Comparison of ENCODE assay signal across 17 mouse cellular contexts in the genomic region with DNA sequence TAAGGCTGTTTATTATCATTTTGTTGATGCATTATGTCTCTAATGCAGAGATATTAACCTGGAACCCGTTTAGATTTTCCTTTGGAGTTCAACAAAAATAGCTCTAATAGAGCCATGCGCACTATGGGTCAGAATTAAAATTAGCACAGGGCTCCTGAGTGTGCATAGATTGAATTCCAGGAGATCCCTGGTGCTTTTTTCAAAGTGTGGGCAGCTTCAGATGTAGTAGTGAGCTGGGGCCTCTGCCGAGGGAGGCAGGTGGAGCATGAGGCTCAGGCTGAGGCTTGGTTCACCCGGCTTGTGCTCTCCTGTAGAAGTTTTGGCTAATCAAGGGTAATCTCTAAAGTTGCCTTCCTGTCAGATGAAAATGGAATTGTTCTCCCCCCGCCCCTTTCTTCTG. TPM values are rescaled to one million over a fixed set of nuclear protein-coding genes. Genes with fewer than 3 reads are reported as not detected.
"Had no signal": no experiment of that assay in that cellular context is flagged by ENCODE, and none has a peak within 500 bp of the region (broad histone marks: within the 10 kb centered on the region; RNA-seq: fewer than 3 reads in every experiment).

No protein-coding gene starts in this region.

- H3K4me3 ChIP-seq: layer of hippocampus, adult 2 months; limb, embryonic 12.5 days; liver, embryonic 13.5 days; lung, embryonic 15.5 days; megakaryocyte, embryonic 14.5 days; midbrain, embryonic 15.5 days; neural tube, embryonic 12.5 days had no signal

- H3K9me3 ChIP-seq: liver, embryonic 13.5 days; lung, embryonic 15.5 days; midbrain, embryonic 15.5 days had no signal

- DNase-seq: kidney, postnatal 36 days; liver; liver, embryonic 13.5 days; liver, postnatal 0 days; lung, postnatal 14 days; thymus, adult 18-20 months; thymus, postnatal 14 days had no signal

- H3K27me3 ChIP-seq: limb, embryonic 12.5 days; liver, embryonic 13.5 days; lung, embryonic 15.5 days; megakaryocyte, embryonic 14.5 days; midbrain, embryonic 15.5 days; neural tube, embryonic 12.5 days had no signal

- H3K36me3 ChIP-seq: liver, embryonic 13.5 days; lung, embryonic 15.5 days; midbrain, embryonic 15.5 days had no signal

- H3K4me2 ChIP-seq: limb, embryonic 12.5 days; liver, embryonic 13.5 days; lung, embryonic 15.5 days; midbrain, embryonic 11.5 days; midbrain, embryonic 15.5 days; neural tube, embryonic 12.5 days had no signal

- ATAC-seq: liver, postnatal 0 days; midbrain, embryonic 15.5 days had no signal

- H3K4me1 ChIP-seq: liver, embryonic 13.5 days; lung, embryonic 15.5 days; megakaryocyte, embryonic 14.5 days; midbrain, embryonic 15.5 days; neural tube, embryonic 12.5 days had no signal

- H3K27ac ChIP-seq: layer of hippocampus, adult 2 months; limb, embryonic 12.5 days; liver, embryonic 13.5 days; lung, embryonic 15.5 days; macrophage; midbrain, embryonic 15.5 days; neural tube, embryonic 12.5 days had no signal

- H3K9ac ChIP-seq: limb, embryonic 12.5 days; liver, embryonic 13.5 days; liver, postnatal 0 days; lung, embryonic 15.5 days; midbrain, embryonic 15.5 days; neural tube, embryonic 12.5 days had no signal

RNA-seq across cellular contexts. Expression of a gene that starts 17.3 kb away (rescaled TPM):
- total RNA-seq: monocyte, adult 5-6 weeks; neutrophil, adult 5-6 weeks had no signal
- polyA plus RNA-seq: macrophage had no signal
